Mouse (Mus musculus): ENCODE data around the gene Armc2.
A peak's percentile ranks its signal among the peaks of the same experiment; 100 is the strongest.

DNA sequence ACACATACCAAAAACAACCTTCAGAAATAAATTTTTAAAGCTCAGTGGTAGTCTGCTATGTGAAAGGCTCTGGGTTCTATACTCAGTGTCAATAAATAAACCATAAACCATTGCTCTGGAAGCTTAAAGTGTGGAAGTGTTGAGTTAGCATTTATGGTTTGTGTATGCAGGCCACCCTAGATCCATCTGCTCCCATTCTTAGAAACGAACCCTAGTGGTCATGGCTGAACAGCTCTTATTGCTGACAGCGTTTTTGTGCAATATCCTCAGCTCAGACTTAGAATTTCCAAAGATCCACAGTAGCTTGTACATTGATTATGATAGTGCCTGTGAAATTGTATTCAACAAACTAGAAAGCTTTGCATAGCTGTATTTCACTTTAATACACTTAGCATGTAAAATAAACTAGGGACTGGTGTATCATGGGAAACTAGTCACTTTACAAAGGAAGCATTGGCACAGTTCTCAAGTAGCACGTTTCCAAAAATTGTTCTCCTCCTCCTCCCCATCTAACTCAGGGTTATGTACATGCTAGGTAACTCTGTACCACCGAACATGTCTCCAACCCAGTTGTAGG, 129.8 kb downstream of the Armc2 start:
- TF ChIP-seq GATA1 (IDR thresholded peaks at IDR 0.05; ENCODE audit: borderline replicate concordance, low read length) (no peak), CTCF (IDR thresholded peaks at IDR 0.05; ENCODE audit: low read depth, low read length) (0 out of 2 replicates have a peak, but pooled peaks have one; percentile 19), POLR2AphosphoS5 (IDR thresholded peaks at IDR 0.05; ENCODE audit: insufficient replicate concordance, low read depth, low read length) (no peak)

Measured in G1E (cell line).